Mouse (Mus musculus): ENCODE data around the gene Aldh16a1. TPM values are rescaled to one million over a fixed set of nuclear protein-coding genes. Genes with fewer than 3 reads are reported as not detected.

The Aldh16a1 gene
- polyA plus RNA-seq, 1 experiment = 106 TPM

DNA sequence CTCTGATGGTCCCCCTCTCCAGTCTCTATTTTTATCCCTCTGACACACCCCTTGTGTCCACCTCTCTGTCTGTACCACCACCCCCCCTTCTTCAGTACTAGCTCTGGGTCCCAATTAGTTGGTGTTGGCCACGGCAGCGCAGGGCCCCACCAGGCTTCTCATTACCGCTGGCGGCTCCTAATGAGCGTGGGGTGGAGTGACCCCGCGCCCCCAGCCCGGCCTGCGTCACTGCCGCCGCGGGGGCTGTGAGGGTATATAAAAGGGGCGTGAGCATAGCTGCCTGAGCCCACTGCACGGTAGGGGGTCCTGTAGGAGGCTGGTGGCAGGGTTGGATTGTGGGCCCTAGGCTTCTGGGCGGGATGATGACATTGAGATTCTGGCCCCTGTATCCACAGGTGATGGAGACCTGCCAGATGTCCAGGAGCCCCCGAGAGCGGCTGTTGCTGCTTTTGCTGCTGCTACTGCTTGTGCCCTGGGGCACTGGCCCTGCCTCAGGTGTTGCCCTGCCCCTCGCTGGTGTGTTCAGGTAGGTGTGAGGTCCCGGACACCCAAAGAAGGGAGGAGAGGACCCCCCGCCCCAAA is 26.6 kb upstream of the Aldh16a1 start, which contains the start of gene Pth2:
Pth2 (plus strand) TSS at position 100 of the 582 bp plus-strand sequence.
- Histone ChIP-seq H3K27ac (ENCODE audit: insufficient read depth, low read depth, low read length) (no peak within 1 kb of the TSS), H3K36me3 (ENCODE audit: control insufficient read depth, insufficient read depth, low read length) (no peaks in the 10 kb centered on the region), H3K4me1 (ENCODE audit: control insufficient read depth, insufficient read depth, low read length) (no peaks in the 10 kb centered on the region), H3K4me3 (ENCODE audit: insufficient read depth, low read depth, low read length) (no peak within 1 kb of the TSS), H3K27me3 (replicated peaks; ENCODE audit: control insufficient read depth, insufficient read depth, low read length) (peaks cover 5% of the 10 kb centered on the region)
- 18% methylated on average over 20 of the region's 20 CpGs for WGBS
- no peak for DNase-seq
- TF ChIP-seq POLR2A (IDR thresholded peaks at IDR 0.05; ENCODE audit: low read depth, low read length) (no peak), CTCF (conservative IDR thresholded peaks at IDR 0.05; ENCODE audit: insufficient read depth, insufficient read length, low read depth, low read length) (no peak)

GRCm38 (mm10) chr7:45179469-45179868 is 25.1 kb upstream of the Aldh16a1 start, which contains the start of gene Gfy:
Gene Gfy (minus strand): TSS chr7:45179569.
- TF ChIP-seq POLR2A (IDR thresholded peaks at IDR 0.05; ENCODE audit: low read depth, low read length) = no peak
- no peak for TF ChIP-seq CTCF (conservative IDR thresholded peaks at IDR 0.05; ENCODE audit: insufficient read depth, insufficient read length, low read depth, low read length)
- H3K27me3 ChIP-seq (replicated peaks; ENCODE audit: control insufficient read depth, insufficient read depth, low read length) = peaks cover 5% of the 10 kb centered on the region

GRCm38 (mm10) chr7:45178550-45178949 is 24.2 kb upstream of the Aldh16a1 start:
- Histone ChIP-seq H3K27ac (ENCODE audit: insufficient read depth, low read depth, low read length) (no peak overlapping the region), H3K27me3 (replicated peaks; ENCODE audit: control insufficient read depth, insufficient read depth, low read length) (peaks cover 5% of the 10 kb centered on the region), H3K4me3 (ENCODE audit: insufficient read depth, low read depth, low read length) (no peak overlapping the region), H3K36me3 (ENCODE audit: control insufficient read depth, insufficient read depth, low read length) (no peaks in the 10 kb centered on the region), H3K4me1 (ENCODE audit: control insufficient read depth, insufficient read depth, low read length) (no peaks in the 10 kb centered on the region)
- no peak for DNase-seq
- WGBS = 21% methylated on average over 7 of the region's 7 CpGs
- TF ChIP-seq CTCF (conservative IDR thresholded peaks at IDR 0.05; ENCODE audit: insufficient read depth, insufficient read length, low read depth, low read length) (no peak), POLR2A (IDR thresholded peaks at IDR 0.05; ENCODE audit: low read depth, low read length) (no peak)

More at GRCm38 (mm10) chr7:45179469-45179868, 25.1 kb upstream of the Aldh16a1 start, which contains the start of gene Gfy:
- H3K4me1 ChIP-seq (ENCODE audit: control insufficient read depth, insufficient read depth, low read length) = no peaks in the 10 kb centered on the region
- no peak for DNase-seq
- no peak within 1 kb of the TSS for H3K27ac ChIP-seq (ENCODE audit: insufficient read depth, low read depth, low read length)
- H3K4me3 ChIP-seq (ENCODE audit: insufficient read depth, low read depth, low read length) = no peak within 1 kb of the TSS
- WGBS = 40% methylated on average over 7 of the region's 7 CpGs
- H3K36me3 ChIP-seq (ENCODE audit: control insufficient read depth, insufficient read depth, low read length) = no peaks in the 10 kb centered on the region

GRCm38 (mm10) chr7:45176356-45176755 is 22.0 kb upstream of the Aldh16a1 start:
- TF ChIP-seq CTCF (conservative IDR thresholded peaks at IDR 0.05; ENCODE audit: insufficient read depth, insufficient read length, low read depth, low read length) (no peak), POLR2A (IDR thresholded peaks at IDR 0.05; ENCODE audit: low read depth, low read length) (no peak)
- peaks cover 5% of the 10 kb centered on the region for H3K27me3 ChIP-seq (replicated peaks; ENCODE audit: control insufficient read depth, insufficient read depth, low read length)
- H3K27ac ChIP-seq (ENCODE audit: insufficient read depth, low read depth, low read length) = no peak overlapping the region
- DNase-seq = no peak
- no peak overlapping the region for H3K4me3 ChIP-seq (ENCODE audit: insufficient read depth, low read depth, low read length)
- WGBS = 6% methylated on average over 30 of the region's 31 CpGs
- no peaks in the 10 kb centered on the region for H3K36me3 ChIP-seq (ENCODE audit: control insufficient read depth, insufficient read depth, low read length)
- no peaks in the 10 kb centered on the region for H3K4me1 ChIP-seq (ENCODE audit: control insufficient read depth, insufficient read depth, low read length)

DNA sequence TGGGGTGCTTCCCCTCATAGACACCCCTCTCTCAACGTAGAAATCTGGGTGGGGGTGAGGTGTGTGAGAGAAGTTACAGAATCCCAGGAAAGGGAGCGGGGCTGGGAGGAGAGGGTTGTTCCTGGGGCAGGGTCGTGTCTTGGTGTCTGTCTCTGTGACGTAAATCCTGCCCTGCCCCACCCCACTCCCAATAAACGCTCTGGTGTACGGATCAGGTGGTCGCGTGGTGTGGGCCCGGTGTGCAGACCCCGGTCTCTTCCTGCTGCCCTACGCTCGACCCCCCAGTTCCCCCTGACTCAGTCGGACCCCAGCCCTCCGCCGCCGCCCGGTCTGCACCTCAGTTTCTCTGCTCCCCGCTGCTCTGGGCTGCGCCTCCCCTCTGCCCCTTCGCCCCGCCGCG is 21.5 kb upstream of the Aldh16a1 start:
- peaks cover 4% of the 10 kb centered on the region for H3K27me3 ChIP-seq (replicated peaks; ENCODE audit: control insufficient read depth, insufficient read depth, low read length)
- 6% methylated on average over 23 of the region's 23 CpGs for WGBS
- TF ChIP-seq CTCF (conservative IDR thresholded peaks at IDR 0.05; ENCODE audit: insufficient read depth, insufficient read length, low read depth, low read length) = no peak
- TF ChIP-seq POLR2A (IDR thresholded peaks at IDR 0.05; ENCODE audit: low read depth, low read length) = no peak
- H3K4me1 ChIP-seq (ENCODE audit: control insufficient read depth, insufficient read depth, low read length) = no peaks in the 10 kb centered on the region
- no peak overlapping the region for H3K27ac ChIP-seq (ENCODE audit: insufficient read depth, low read depth, low read length)
- no peak overlapping the region for H3K4me3 ChIP-seq (ENCODE audit: insufficient read depth, low read depth, low read length)
- DNase-seq = no peak
- H3K36me3 ChIP-seq (ENCODE audit: control insufficient read depth, insufficient read depth, low read length) = no peaks in the 10 kb centered on the region

DNA sequence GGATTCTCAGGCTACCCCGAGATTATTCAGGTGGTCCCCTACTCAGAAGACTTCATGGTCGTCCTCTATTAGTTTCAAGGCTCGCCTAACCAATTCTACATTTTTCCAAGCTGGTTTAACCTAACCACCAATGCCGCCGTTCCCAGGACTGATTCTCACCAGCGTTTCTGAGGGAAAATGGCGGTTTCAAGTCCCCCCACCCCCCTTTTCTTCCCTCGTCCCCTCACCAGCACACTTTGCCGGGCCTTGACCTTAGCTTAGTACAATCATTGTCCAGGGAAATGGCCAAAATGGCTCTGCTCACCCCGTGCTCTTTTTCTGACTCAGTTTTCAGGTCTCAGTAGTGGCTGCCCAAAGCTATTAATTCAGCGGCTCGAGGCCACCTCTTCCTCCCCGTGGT is 21.0 kb upstream of the Aldh16a1 start:
- DNase-seq = no peak
- Histone ChIP-seq H3K4me3 (ENCODE audit: insufficient read depth, low read depth, low read length) (no peak overlapping the region), H3K4me1 (ENCODE audit: control insufficient read depth, insufficient read depth, low read length) (no peaks in the 10 kb centered on the region), H3K27ac (ENCODE audit: insufficient read depth, low read depth, low read length) (no peak overlapping the region), H3K27me3 (replicated peaks; ENCODE audit: control insufficient read depth, insufficient read depth, low read length) (peaks cover 4% of the 10 kb centered on the region), H3K36me3 (ENCODE audit: control insufficient read depth, insufficient read depth, low read length) (no peaks in the 10 kb centered on the region)
- 5% methylated on average over 13 of the region's 13 CpGs for WGBS
- no peak for TF ChIP-seq CTCF (conservative IDR thresholded peaks at IDR 0.05; ENCODE audit: insufficient read depth, insufficient read length, low read depth, low read length)
- TF ChIP-seq POLR2A (IDR thresholded peaks at IDR 0.05; ENCODE audit: low read depth, low read length) = no peak

GRCm38 (mm10) chr7:45174567-45175280 is 20.3 kb upstream of the Aldh16a1 start:
- Histone ChIP-seq H3K36me3 (ENCODE audit: control insufficient read depth, insufficient read depth, low read length) (no peaks in the 10 kb centered on the region), H3K4me3 (ENCODE audit: insufficient read depth, low read depth, low read length) (no peak overlapping the region), H3K27me3 (replicated peaks; ENCODE audit: control insufficient read depth, insufficient read depth, low read length) (peaks cover 4% of the 10 kb centered on the region), H3K4me1 (ENCODE audit: control insufficient read depth, insufficient read depth, low read length) (no peaks in the 10 kb centered on the region), H3K27ac (ENCODE audit: insufficient read depth, low read depth, low read length) (no peak overlapping the region)
- WGBS = 7% methylated on average over 27 of the region's 29 CpGs
- TF ChIP-seq POLR2A (IDR thresholded peaks at IDR 0.05; ENCODE audit: low read depth, low read length) (no peak), CTCF (conservative IDR thresholded peaks at IDR 0.05; ENCODE audit: insufficient read depth, insufficient read length, low read depth, low read length) (no peak)
- no peak for DNase-seq

Measured in kidney, adult 2 months (tissue).